Mouse (Mus musculus) splenic B cell, adult 2 months (primary cell): Measurements from ENCODE around the gene Zcrb1.
A peak's percentile ranks its signal among the peaks of the same experiment; 100 is the strongest.

Experiments
- DNase-seq: peaks from one replicate; pipeline ENCODE4 v3.0.0-alpha.2; 2011; ENCODE audit warnings: low read depth, low spot score
- H3K27me3 ChIP-seq: 2 replicates; pipeline ENCODE4 v1.6.1; 2012; ENCODE audit warnings: mild to moderate bottlenecking, low read length, moderate library complexity, mixed read lengths; ENCODE audit not compliant: control insufficient read depth, poor library complexity, insufficient read depth, severe bottlenecking
- H3K36me3 ChIP-seq: 2 replicates; pipeline ENCODE4 v1.6.1; 2012; ENCODE audit warnings: mild to moderate bottlenecking, low read length, moderate library complexity, mixed read lengths; ENCODE audit not compliant: control insufficient read depth, poor library complexity, insufficient read depth, severe bottlenecking

Gene Zcrb1

DNA sequence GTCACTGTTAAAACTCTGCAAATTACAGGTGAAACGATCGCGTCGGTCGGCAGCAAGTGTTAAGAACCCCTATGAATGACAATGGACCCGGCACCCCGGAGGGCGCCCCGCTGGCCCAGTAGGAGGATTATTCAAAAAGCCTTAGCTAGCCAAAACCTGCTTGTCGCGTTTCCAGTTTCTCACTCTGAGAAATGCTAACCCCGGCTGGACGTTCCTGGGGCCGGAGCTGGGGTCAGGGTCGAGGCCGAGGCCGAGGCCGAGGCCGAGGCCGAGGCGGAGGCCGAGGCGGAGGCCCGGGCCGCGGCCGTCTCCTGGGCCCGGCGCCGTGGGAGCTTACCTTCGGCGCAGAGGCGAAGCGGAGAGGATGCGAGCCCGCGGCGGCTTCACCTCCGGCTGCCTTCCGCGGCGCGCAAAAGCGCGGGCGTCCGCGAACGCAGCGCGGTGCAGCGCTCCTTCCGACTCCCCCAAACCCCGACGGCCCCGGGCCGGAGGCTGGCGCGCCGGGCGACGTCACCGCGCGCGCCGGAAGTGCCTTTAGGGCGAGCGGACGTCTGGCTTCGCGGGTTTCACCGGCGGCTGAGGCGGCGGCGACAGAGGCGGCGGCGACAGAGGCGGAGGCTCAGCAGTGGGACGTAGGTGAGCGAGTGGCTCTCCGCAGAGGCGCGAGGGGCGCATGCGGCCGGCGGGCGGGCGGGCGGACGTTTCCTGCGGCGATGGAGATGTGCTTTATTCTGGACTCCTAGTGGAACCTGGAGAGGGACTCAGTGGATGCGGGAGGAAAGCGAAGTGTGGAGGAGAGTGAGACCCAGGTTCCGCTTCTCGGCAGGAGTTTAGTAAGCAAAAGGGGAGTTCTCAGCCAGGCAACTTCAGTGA, at the start of gene Zcrb1, which contains the start of gene Pphln1:
Gene Zcrb1 (minus strand): TSS at position 509 of the 873 bp plus-strand sequence.
Gene Pphln1 (plus strand): TSS at position 525 of the 873 bp plus-strand sequence.
- DNase-seq, result peak; percentile 89
- Histone ChIP-seq H3K27me3 (no peaks in the 10 kb centered on the region), H3K36me3 (peaks cover 4% of the 10 kb centered on the region; the same call in 1 of the 2 replicates)

DNA sequence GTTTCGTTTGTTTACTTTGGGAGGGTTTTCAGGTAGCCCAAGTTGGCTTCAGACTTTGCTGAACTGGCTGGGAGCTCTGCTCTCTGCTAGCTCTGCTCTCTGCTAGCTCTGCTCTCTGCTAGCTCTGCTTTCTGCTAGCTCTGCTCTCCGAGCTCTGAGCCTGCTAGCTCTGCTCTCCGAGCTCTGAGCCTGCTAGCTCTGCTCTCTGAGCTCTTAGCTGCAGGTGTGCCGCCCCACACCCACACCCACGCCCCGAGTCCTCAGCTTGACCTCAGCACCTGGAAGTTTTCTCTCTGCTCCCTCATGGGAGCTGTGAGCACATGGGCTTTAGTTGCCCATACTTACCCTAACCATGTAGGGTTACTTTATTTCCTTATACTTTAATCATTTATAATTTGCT, 45.5 kb upstream of the Zcrb1 start:
- Histone ChIP-seq H3K36me3 (peaks cover 8% of the 10 kb centered on the region), H3K27me3 (no peaks in the 10 kb centered on the region)
- DNase-seq, result no peak

DNA sequence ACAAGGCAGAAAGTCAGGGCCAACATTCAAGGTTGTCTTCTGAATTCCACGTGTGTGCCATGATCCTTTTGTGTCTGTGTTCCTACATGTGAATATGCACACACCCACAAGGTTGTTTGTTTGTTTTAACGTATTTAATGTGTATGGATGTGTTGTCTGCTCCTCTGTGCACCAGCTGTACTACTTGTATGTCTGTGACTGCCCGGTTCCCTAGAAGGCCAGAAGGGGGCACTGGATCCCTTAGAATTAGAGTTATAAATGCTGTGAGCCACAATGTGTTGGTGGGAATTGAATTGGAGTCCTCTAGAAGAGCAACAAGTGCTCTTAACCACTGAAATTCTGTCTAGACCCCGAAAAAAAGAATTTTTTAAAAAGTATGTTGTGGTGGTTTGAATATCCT, 44.1 kb upstream of the Zcrb1 start:
- no peaks in the 10 kb centered on the region for H3K27me3 ChIP-seq
- DNase-seq, result peak; percentile 15
- peaks cover 6% of the 10 kb centered on the region for H3K36me3 ChIP-seq

DNA sequence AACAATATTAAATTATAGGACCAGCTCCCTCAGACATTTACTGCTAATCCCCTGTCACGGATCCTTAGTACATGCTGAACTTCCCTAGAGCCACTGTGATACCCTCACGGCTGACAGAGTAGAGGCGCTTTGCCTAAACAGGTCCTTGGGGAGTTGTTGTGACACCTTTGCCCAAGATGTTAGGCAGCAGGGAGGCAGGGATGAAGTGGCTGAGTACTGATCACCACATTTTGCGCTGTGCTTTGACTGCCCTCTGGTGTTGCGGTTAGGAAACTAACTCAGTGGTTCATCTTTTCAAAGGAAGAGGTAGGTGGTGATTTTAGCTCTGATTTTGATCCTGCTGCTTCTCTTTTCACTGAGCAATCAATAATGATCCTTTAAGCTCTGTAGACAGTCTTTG, 40.5 kb upstream of the Zcrb1 start:
- DNase-seq, result peak; percentile 76
- no peaks in the 10 kb centered on the region for H3K27me3 ChIP-seq

DNA sequence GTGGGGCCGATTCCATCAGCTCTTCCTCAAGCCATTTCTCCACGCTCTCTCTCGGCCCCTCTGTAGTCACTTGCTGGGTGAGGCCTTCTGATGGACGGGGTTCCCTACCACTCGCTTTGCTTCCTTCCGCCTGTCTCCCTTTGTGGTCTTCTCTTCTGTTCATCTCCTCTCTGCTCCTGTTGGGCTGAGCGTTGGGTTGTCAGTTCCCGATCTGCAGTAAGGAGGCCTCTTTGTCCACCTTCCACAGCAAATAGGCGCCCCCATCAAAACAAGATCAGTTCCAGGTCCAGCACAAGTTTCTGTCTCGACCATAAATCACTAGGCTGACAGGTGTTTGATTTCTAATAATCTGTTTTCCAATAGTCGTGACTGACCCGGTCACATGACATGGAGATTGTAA, 37.9 kb upstream of the Zcrb1 start:
- DNase-seq, result no peak
- Histone ChIP-seq H3K27me3 (no peaks in the 10 kb centered on the region), H3K36me3 (peaks cover 1% of the 10 kb centered on the region)

More for the DNA sequence above, 40.5 kb upstream of the Zcrb1 start:
- peaks cover 6% of the 10 kb centered on the region for H3K36me3 ChIP-seq

DNA sequence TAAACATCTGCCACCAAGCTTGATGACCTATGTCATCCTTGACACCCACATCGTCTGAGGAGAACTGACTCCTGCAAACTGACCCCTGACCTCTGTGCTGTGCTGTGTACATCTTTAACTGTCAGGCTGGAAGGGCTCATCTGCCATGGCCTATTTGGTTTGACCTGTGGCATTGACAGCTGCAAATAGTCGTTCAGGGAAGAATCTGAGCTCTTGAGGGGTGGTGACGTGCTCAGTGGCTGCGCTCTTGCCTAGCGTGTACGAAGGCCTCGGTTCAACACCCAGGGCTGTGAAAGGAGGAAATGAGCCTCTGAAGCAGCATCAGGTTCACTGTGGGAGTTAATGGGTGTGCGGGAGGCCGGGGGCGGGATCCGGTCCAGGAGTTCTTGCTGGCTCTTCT, 35.7 kb upstream of the Zcrb1 start:
- DNase-seq, result peak; percentile 64
- no peaks in the 10 kb centered on the region; the same call in 1 of the 2 replicates for H3K36me3 ChIP-seq
- no peaks in the 10 kb centered on the region for H3K27me3 ChIP-seq

DNA sequence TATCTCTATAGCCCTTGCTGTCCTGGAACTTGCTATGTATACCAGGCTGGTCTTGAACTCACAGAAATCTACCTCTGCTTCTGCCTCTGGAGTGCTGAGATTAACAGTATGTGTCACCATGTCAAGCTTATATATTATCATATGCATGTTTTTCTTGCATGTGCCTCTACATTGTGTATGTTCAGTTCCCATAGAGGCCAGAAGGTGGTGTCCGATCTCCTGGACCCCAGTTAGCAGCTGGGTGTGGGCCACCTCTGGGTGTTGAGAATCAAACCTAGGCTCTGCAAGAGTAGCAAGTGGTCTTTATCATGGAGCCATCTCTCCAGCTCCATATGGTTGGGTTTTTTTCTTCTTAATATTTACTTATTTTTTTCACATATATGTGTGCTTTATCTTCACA, 24.4 kb upstream of the Zcrb1 start:
- Histone ChIP-seq H3K27me3 (no peaks in the 10 kb centered on the region), H3K36me3 (peaks cover 1% of the 10 kb centered on the region)
- DNase-seq, result peak; percentile 8

DNA sequence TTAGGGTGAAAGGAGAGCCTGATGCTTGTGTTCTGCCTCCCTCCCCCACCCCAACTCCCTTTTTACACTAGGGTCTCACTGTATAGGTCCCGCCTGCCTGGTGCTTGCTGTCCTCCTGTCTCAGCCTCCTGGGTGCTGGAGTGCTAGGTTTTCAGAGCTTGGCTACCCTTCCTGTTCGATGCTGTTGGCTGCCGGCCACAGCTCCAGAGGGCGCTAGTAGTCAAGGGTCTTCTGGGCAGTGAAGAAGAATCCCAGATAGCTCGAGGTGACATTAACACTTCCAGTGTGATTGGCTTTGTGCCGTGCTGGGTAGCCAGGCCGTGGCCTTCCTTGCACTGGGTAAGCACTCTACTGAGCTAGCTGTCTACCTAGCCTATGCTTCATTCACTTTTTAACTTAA, 22.5 kb upstream of the Zcrb1 start:
- DNase-seq, result no peak
- Histone ChIP-seq H3K27me3 (no peaks in the 10 kb centered on the region), H3K36me3 (peaks cover 1% of the 10 kb centered on the region)

DNA sequence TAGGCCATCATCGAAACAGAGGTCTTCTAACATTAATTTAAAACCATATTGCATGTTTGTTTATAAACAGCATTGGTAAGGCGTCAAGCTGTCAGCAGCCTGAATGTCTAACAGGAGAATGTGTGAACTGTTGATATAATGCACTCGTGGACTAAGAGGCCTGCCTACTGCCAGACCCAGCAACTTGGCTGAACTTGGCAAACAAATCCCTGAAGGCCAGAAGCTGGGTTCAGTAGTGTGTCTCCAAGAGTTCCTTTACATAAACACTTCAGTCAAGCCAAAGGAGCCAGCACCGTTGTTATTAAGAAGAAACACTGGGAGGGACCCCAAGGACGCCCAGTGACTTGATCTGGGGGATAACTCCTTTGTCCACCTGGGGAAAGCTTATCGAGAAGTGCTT, 18.2 kb upstream of the Zcrb1 start:
- peaks cover 5% of the 10 kb centered on the region; the same call in 1 of the 2 replicates for H3K36me3 ChIP-seq

DNA sequence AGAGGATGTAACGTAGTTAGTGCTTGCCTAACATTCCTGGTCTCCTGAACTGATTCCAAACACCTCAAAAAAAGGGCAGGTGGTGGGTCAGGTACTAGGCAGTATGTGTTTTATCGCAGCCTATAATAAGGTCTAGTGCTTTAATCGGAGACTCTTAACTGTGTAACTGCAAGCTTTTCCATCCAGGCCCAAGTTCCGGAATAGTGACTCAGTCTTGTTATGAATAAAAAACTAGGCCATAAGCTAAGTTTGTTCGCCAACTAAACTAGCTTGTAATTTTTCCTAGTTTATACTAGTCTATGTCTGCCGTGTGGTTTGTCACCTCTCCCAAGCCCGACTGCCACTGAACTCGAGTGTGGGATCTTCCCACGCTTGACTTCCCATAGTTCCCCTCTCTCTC, 16.3 kb upstream of the Zcrb1 start:
- Histone ChIP-seq H3K27me3 (no peaks in the 10 kb centered on the region), H3K36me3 (peaks cover 5% of the 10 kb centered on the region; the same call in 1 of the 2 replicates)
- DNase-seq, result no peak

More for the DNA sequence above, 18.2 kb upstream of the Zcrb1 start:
- no peaks in the 10 kb centered on the region for H3K27me3 ChIP-seq
- no peak for DNase-seq

DNA sequence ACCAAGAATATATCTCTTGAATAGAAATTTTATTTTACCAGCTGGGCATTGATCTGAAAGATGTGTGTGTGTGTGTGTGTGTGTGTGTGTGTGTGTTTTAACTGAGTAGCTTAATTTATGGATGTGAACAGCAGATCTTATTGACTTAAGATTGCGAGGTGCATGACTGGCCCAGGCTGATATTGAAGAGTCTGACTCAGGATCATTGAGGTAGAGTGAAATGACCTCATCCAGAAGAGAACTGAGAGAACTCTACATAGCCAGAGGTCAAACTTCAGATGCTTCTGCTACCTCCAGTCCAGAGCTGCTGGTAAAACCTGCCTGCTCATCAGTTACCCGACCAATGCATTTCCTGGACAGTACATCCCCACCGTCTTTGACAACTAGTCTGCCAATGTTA, 14.3 kb upstream of the Zcrb1 start:
- no peaks in the 10 kb centered on the region for H3K27me3 ChIP-seq
- no peak for DNase-seq
- peaks cover 5% of the 10 kb centered on the region; the same call in 1 of the 2 replicates for H3K36me3 ChIP-seq

DNA sequence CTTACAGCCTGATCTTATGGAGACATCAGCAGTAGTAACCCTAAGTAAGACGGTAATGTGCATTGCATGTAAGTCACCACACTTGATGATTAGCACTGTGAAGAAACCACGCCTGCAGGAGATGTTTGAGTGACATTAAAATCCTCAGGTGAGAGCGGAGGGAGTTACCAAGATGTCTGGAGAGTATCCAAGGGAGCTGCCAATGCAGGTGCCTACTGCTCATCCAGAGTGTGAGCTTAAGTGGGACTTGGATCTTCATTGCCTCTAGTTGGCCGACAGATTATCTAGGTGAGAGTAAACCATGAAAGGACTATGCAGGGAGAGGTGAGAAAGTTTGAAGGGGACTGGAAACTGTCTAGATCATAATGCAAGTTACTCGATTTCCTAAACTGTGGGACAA, 8.4 kb upstream of the Zcrb1 start:
- H3K36me3 ChIP-seq, result no peaks in the 10 kb centered on the region
- no peak for DNase-seq
- H3K27me3 ChIP-seq, result no peaks in the 10 kb centered on the region

DNA sequence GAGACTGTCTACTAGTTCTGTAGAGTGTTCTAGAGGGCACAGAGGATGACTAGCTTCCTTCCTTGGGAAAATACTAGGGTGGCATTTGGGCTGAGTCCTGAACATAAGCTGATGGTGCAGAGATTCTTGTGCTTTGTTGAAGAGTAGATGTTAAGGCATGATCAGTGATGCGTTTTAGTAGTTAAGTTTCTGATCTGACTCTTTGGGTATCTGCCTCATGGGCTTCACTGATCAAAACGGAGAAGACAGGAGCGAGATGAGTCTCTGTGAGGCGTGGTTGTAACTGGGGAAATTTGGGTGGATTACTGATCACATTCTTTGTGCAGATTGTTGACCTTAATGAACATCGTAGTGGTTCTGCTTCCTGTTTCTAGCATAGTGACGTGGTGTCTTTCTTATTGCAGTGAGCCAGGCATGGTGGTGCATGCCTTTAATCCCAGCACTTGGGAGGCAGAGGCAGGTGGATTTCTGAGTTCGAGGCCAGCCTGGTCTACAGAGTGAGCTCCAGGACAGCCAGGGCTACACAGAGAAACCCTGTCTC, 7.4 kb upstream of the Zcrb1 start:
- H3K27me3 ChIP-seq, result no peaks in the 10 kb centered on the region
- peak; percentile 10 for DNase-seq
- no peaks in the 10 kb centered on the region for H3K36me3 ChIP-seq

DNA sequence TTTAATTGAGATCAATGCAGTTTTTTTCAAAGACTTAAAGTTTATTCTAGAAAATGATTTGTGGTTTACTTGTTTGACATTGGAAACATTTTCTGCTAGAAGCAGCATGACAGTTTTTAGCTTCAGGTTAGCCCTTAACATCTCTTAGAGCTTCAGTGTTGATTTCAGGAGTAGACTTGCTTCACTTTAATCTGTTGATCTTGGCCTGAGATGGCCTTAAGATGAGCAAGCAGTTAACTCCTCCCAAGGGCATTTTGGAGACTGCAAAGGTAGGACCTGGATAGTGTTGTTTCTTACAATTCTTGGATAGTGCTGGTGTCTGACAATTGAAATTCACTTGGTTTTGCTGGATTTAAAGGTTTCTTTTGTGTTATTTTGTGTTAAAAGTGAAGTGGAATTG, 6.7 kb upstream of the Zcrb1 start:
- no peak for DNase-seq
- Histone ChIP-seq H3K36me3 (no peaks in the 10 kb centered on the region), H3K27me3 (no peaks in the 10 kb centered on the region)

DNA sequence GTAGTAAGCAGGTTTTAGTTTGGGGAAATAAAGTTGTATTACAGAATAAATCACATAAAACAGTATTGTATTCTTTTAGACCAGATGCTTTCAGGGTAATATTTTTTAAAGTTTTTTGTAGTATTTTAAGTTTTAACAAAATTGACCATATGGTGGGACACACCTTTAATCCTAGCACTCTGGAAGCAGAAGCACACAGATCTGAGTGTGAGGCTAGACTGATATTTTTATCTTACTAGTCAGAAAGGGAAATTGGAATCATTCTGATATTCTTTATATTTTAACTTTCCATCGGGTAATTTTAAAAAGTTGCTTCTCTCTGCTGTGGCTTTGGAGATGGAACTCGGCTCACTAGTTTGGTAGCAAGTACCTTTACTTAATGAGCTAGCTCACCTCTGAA, 4.6 kb upstream of the Zcrb1 start:
- Histone ChIP-seq H3K36me3 (no peaks in the 10 kb centered on the region), H3K27me3 (no peaks in the 10 kb centered on the region)
- no peak for DNase-seq
